Mouse (Mus musculus): ENCODE measurements around the gene Adam10.

- TF ChIP-seq POLR2A (IDR thresholded peaks at IDR 0.05; ENCODE audit: low read depth, low read length) = no peak
- no peak for TF ChIP-seq CTCF (IDR thresholded peaks at IDR 0.05; ENCODE audit: extremely low read depth, insufficient read depth, insufficient read length, insufficient replicate concordance)
Measured at GRCm38 (mm10) chr9:70682202-70682601, 3.4 kb downstream of the Adam10 start.
